Mouse (Mus musculus) forebrain, embryonic 16.5 days (tissue): Measurements from ENCODE around the gene Olfr786. TPM values are rescaled to one million over a fixed set of nuclear protein-coding genes. Genes with fewer than 3 reads are reported as not detected.

ENCODE experiments used
- polyA plus RNA-seq: library from polyadenylated mRNA; unstranded; fragments of >200 nt; fragmentation: Nextera tagmentation; extraction: Ambion mirVana; gene quantifications from 2 replicates; pipeline ENCODE4 v1.2.1, GENCODE M21; 2015

Gene Olfr786
- polyA plus RNA-seq, 1 experiment from 2014 or later: not detected

Other genes with a start within 250 kb of the Olfr786 start
- not detected in 2 replicates for gene Olfr772, start 249.4 kb upstream of the Olfr786 start, polyA plus RNA-seq
- gene Olfr773, start 239.9 kb upstream of the Olfr786 start, polyA plus RNA-seq: not detected in 2 replicates
- gene Olfr774, start 191.1 kb upstream of the Olfr786 start, polyA plus RNA-seq: not detected in 2 replicates
- not detected in 2 replicates for gene Olfr775, start 178.9 kb upstream of the Olfr786 start, polyA plus RNA-seq
- not detected in 2 replicates for gene Olfr776, start 168.2 kb upstream of the Olfr786 start, polyA plus RNA-seq
- gene Olfr777, start 155.8 kb upstream of the Olfr786 start, polyA plus RNA-seq: 0.09 TPM in 1 of 2 replicates, not detected in the other
- gene Olfr780, start 109.2 kb upstream of the Olfr786 start, polyA plus RNA-seq: not detected in 2 replicates
- not detected in 2 replicates for gene Olfr781, start 98.5 kb upstream of the Olfr786 start, polyA plus RNA-seq
- gene Olfr782, start 78.5 kb upstream of the Olfr786 start, polyA plus RNA-seq: not detected in 2 replicates
- 0.07 and 0.15 TPM in 2 replicates for gene Olfr784, start 43.2 kb upstream of the Olfr786 start, polyA plus RNA-seq
- gene Olfr785, start 21.9 kb upstream of the Olfr786 start, polyA plus RNA-seq: not detected in 2 replicates
- not detected in 2 replicates for gene Olfr787, start 34.6 kb downstream of the Olfr786 start, polyA plus RNA-seq
- gene Olfr788, start 43.7 kb downstream of the Olfr786 start, polyA plus RNA-seq: not detected in 2 replicates
- not detected in 2 replicates for gene Olfr789, start 57.4 kb downstream of the Olfr786 start, polyA plus RNA-seq
- gene Olfr790, start 71.2 kb downstream of the Olfr786 start, polyA plus RNA-seq: not detected in 2 replicates
- not detected in 2 replicates for gene Olfr791, start 94.5 kb downstream of the Olfr786 start, polyA plus RNA-seq
- gene Olfr792, start 111.9 kb downstream of the Olfr786 start, polyA plus RNA-seq: not detected in 2 replicates
- not detected in 2 replicates for gene Olfr794, start 140.3 kb downstream of the Olfr786 start, polyA plus RNA-seq
- gene Olfr796, start 185.3 kb downstream of the Olfr786 start, polyA plus RNA-seq: not detected in 2 replicates
- gene Olfr798, start 200.6 kb downstream of the Olfr786 start, polyA plus RNA-seq: not detected in 2 replicates
- not detected in 2 replicates for gene Olfr799, start 210.2 kb downstream of the Olfr786 start, polyA plus RNA-seq
- gene Olfr800, start 230.4 kb downstream of the Olfr786 start, polyA plus RNA-seq: not detected in 2 replicates
- gene Olfr801, start 246.6 kb downstream of the Olfr786 start, polyA plus RNA-seq: not detected in 2 replicates